Mouse (Mus musculus) gastrocnemius, postnatal 25 days (tissue): ENCODE measurements around the gene Pdpk1. TPM values are rescaled to one million over a fixed set of nuclear protein-coding genes. Genes with fewer than 3 reads are reported as not detected.

Experiments used
- DNase-seq: peaks from one replicate; pipeline ENCODE4 v3.0.0; 2022
- total RNA-seq, 2 experiments: library from RNA; stranded (reverse); gene quantifications; 1 replicate in 1 of 2; 2 replicates in 1 of 2; pipeline ENCODE4 v1.2.3; 2021

The Pdpk1 gene
- total RNA-seq, 2 experiments from 2014 or later: 35.2 to 38.6 TPM

DNA sequence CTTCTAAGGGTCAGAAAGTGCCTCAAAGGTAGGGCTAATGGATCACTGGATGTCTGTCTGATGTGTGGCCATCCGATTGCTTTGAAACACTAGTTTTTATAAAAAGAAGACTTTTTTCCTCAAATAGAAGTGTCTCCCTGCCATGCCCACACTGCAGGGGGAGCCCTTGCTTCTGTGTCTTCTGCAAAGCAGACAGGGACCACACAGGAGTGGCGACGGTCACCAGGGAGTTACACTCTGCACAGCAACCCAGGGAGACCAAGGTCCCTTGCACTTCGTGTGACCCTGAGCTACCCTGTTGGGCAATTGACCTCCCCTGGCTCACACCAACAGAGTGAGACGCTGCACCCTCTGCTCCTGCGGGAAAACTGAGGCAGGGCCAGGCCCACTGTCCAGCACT, 113.8 kb downstream of the Pdpk1 start:
- no peak for DNase-seq

GRCm38 (mm10) chr17:24035087-24035486, 115.6 kb downstream of the Pdpk1 start:
- no peak for DNase-seq

- no peak for DNase-seq
Observed at GRCm38 (mm10) chr17:24030551-24030950, 120.2 kb downstream of the Pdpk1 start.

DNA sequence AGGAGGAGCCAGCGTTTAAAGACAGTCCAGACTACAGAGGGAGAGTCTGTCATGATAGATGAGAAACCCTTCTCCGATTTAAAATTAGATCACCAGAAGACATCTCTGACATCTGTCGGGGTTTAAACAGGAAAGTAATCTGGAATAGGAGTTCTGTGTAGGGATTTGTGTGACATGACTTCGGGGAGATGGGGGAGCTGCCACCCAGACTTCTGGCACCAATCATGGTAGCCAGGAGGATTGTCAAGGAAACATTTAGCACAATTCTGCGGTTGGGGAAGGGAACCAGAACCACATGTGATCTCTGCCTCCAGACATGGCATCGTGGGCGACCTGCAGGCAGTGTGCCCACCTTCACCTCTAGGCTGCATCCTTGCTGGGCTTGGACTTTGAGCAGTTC, 121.2 kb downstream of the Pdpk1 start:
- no peak for DNase-seq

Other genes with a start within 250 kb of the Pdpk1 start
- gene Dcpp3, start 233.5 kb downstream of the Pdpk1 start, total RNA-seq: not detected
- not detected for gene Sbp, start 209.3 kb downstream of the Pdpk1 start, total RNA-seq
- not detected for gene Sbpl, start 195.7 kb downstream of the Pdpk1 start, total RNA-seq
- gene Prss30, start 170.4 kb downstream of the Pdpk1 start, total RNA-seq: not detected
- not detected for gene Prss22, start 152.8 kb downstream of the Pdpk1 start, total RNA-seq
- not detected for gene Prss27, start 112.8 kb downstream of the Pdpk1 start, total RNA-seq
- 1 to 10 TPM; 8.5 to 9.1 TPM for gene Kctd5, start 77.4 kb downstream of the Pdpk1 start, total RNA-seq
- gene Amdhd2, start 12.8 kb upstream of the Pdpk1 start, total RNA-seq: 1 to 10 TPM; 8.7 to 9.8 TPM
- 100 to 1,000 TPM; 145 to 159 TPM for gene Atp6v0c, start 18.8 kb upstream of the Pdpk1 start, total RNA-seq
- 1 to 10 TPM; 4.1 to 4.6 TPM for gene Tbc1d24, start 54.6 kb upstream of the Pdpk1 start, total RNA-seq
- gene Ntn3, start 58.6 kb upstream of the Pdpk1 start, total RNA-seq: under 1 TPM; 0.35 to 0.56 TPM
- gene Tedc2, start 69.9 kb upstream of the Pdpk1 start, total RNA-seq: 1 to 10 TPM; 1.4 to 1.9 TPM
- gene Ccnf, start 100.6 kb upstream of the Pdpk1 start, total RNA-seq: 1 to 10 TPM in 1 of 2 experiments, under 1 TPM in 1; 0.61 to 1.1 TPM
- not detected for gene Abca17, start 200.1 kb upstream of the Pdpk1 start, total RNA-seq
- gene Abca3, start 201.0 kb upstream of the Pdpk1 start, total RNA-seq: 1 to 10 TPM; 6.7 to 7.3 TPM